ENCODE assay signal across 8 mouse cellular contexts in the genomic region with DNA sequence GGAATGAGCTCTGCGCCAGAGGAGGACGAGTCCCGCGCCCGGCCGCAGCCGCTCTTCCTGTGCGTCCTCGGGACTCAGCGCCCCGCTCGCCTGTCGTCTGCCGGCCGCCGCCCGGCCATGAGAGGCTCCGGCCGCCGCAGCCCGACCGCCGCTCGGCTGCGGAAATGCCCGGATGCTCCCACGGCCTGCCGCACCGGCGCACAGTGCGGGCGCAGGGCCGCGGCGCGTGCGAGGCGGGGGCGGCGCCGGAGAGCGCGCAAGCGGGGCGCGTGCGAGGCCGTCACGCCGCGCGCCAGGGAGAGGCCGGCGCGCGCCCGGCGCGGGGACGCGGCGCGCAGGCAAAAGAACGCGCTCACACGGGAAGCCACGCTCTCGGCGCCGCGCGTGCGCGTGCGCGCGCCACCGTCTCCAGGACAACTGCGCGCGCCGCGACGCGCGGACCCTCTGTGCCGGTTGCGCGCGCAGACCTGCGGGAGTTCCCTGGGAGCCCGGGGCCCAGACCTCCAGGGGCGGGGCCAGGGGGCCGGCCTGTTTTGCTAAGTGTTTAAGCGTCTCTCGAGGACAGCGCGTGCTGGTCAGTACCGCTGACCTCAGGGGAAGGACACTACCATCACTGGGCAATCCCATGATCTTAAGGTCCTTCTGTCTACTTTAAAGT. TPM values are rescaled to one million over a fixed set of nuclear protein-coding genes. Genes with fewer than 3 reads are reported as not detected.
DNase-seq lines count a peak whose midpoint lies in the region; ATAC-seq and TF ChIP-seq lines count a peak whose summit lies in the region.

A gene (minus strand): TSS at position 174 of the 658 bp plus-strand sequence.

- peaks cover 0 to 3% of the 10 kb centered on the region in 2 experiments for H3K36me3 ChIP-seq in CH12.LX (replicated peaks in 1 of 2; ENCODE audit: control insufficient read depth in 1 of 2, insufficient read depth in 1 of 2, low read length in 1 of 2)
- no peaks in the 10 kb centered on the region for H3K36me3 ChIP-seq in forebrain, embryonic 12.5 days (replicated peaks)
- H3K36me3 ChIP-seq in heart, postnatal 0 days (replicated peaks; ENCODE audit: control insufficient read depth, insufficient read depth, low read length) = no peaks in the 10 kb centered on the region
- H3K36me3 ChIP-seq in liver, embryonic 16.5 days (ENCODE audit: control insufficient read depth, insufficient read depth) = no peaks in the 10 kb centered on the region
- H3K36me3 ChIP-seq in neural tube, embryonic 12.5 days = no peaks in the 10 kb centered on the region
- no peaks in the 10 kb centered on the region for H3K36me3 ChIP-seq in testis, adult 2 months (ENCODE audit: control insufficient read depth, insufficient read depth, low read length)

- in situ Hi-C loops in CH12.LX (cut with MboI; ENCODE audit: low pct_ligation_motif_present, low pct_unique_long_range_greater_than_20kb, low sequenced_read_pairs) = no loop called here

- H3K4me2 ChIP-seq in CH12.LX (ENCODE audit: insufficient read depth, low read depth, poor library complexity, severe bottlenecking) = peak within 1 kb of the TSS; percentile 79
- peak within 1 kb of the TSS; percentile 87 for H3K4me2 ChIP-seq in forebrain, embryonic 12.5 days
- H3K4me2 ChIP-seq in heart, postnatal 0 days (ENCODE audit: low read depth, low read length) = peak within 1 kb of the TSS; percentile 98
- H3K4me2 ChIP-seq in liver, embryonic 16.5 days (ENCODE audit: low read depth, low read length) = peak within 1 kb of the TSS; percentile 78
- peak within 1 kb of the TSS; percentile 86 for H3K4me2 ChIP-seq in neural tube, embryonic 12.5 days (replicated peaks)

- peak within 1 kb of the TSS; percentile 86 for H3K9ac ChIP-seq in CH12.LX (ENCODE audit: insufficient read depth, low read depth)
- peak within 1 kb of the TSS; percentile 88 for H3K9ac ChIP-seq in forebrain, embryonic 12.5 days
- H3K9ac ChIP-seq in heart, postnatal 0 days (replicated peaks; ENCODE audit: low read depth, low read length) = peak within 1 kb of the TSS; percentile 64
- H3K9ac ChIP-seq in liver, embryonic 16.5 days (ENCODE audit: low read depth, low read length) = peak within 1 kb of the TSS; percentile 60
- H3K9ac ChIP-seq in neural tube, embryonic 12.5 days = peak within 1 kb of the TSS; percentile 88

- no peak for TF ChIP-seq RAD21 in CH12.LX (IDR thresholded peaks at IDR 0.05; ENCODE audit: low read depth, low read length)

- H3K4me3 ChIP-seq in CH12.LX (replicated peaks in 1 of 3; ENCODE audit: low read depth in 2 of 3, low read length in 2 of 3, poor library complexity in 1 of 3) = peak within 1 kb of the TSS; percentile 59 to 94 (median 82)
- H3K4me3 ChIP-seq in brown adipose tissue, adult 24 weeks (ENCODE audit: insufficient read depth, low read depth, low read length) = peak within 1 kb of the TSS; percentile 78
- H3K4me3 ChIP-seq in forebrain, embryonic 12.5 days (replicated peaks) = peak within 1 kb of the TSS; percentile 80
- H3K4me3 ChIP-seq in heart, postnatal 0 days (ENCODE audit: low read depth, low read length) = peak within 1 kb of the TSS; percentile 78
- H3K4me3 ChIP-seq in liver, embryonic 16.5 days (ENCODE audit: low read depth, low read length) = peak within 1 kb of the TSS; percentile 66
- H3K4me3 ChIP-seq in neural tube, embryonic 12.5 days = peak within 1 kb of the TSS; percentile 80
- peak within 1 kb of the TSS; percentile 94 for H3K4me3 ChIP-seq in testis, adult 2 months (ENCODE audit: control insufficient read depth, low read depth, low read length)

- no peak for TF ChIP-seq CTCF in CH12.LX (conservative IDR thresholded peaks at IDR 0.05 in 1 of 2, IDR thresholded peaks at IDR 0.05 in 1 of 2; ENCODE audit: low read depth in 2 of 2, low read length in 2 of 2)
- TF ChIP-seq CTCF in heart, postnatal 0 days (IDR thresholded peaks at IDR 0.05; ENCODE audit: low read depth) = no peak
- no peak for TF ChIP-seq CTCF in testis, adult 2 months (IDR thresholded peaks at IDR 0.05; ENCODE audit: control insufficient read depth, insufficient read depth, insufficient replicate concordance, low read depth, low read length)

- no peaks in the 10 kb centered on the region for H3K27me3 ChIP-seq in CH12.LX (replicated peaks)
- peaks cover 10% of the 10 kb centered on the region for H3K27me3 ChIP-seq in forebrain, embryonic 12.5 days
- no peaks in the 10 kb centered on the region for H3K27me3 ChIP-seq in heart, postnatal 0 days (ENCODE audit: control insufficient read depth, insufficient read depth, low read length)
- H3K27me3 ChIP-seq in liver, embryonic 16.5 days (ENCODE audit: control insufficient read depth, insufficient read depth, low read depth, low read length) = peaks cover 31% of the 10 kb centered on the region
- H3K27me3 ChIP-seq in neural tube, embryonic 12.5 days (replicated peaks) = no peaks in the 10 kb centered on the region
- H3K27me3 ChIP-seq in testis, adult 2 months (ENCODE audit: control insufficient read depth, insufficient read depth, low read length) = no peaks in the 10 kb centered on the region

- TF ChIP-seq POLR2A in CH12.LX (IDR thresholded peaks at IDR 0.05; ENCODE audit: low read depth, low read length) = peak; percentile 28; the same call in 1 of the 2 replicates
- peak; percentile 20 for TF ChIP-seq POLR2A in testis, adult 2 months (IDR thresholded peaks at IDR 0.05; ENCODE audit: control insufficient read depth, low read depth, low read length)

- peak; percentile 91 for ATAC-seq in forebrain, embryonic 12.5 days (ENCODE audit: low FRiP score)
- ATAC-seq in heart, postnatal 0 days (ENCODE audit: insufficient read depth, low read depth) = peak; percentile 94
- peak; percentile 86 for ATAC-seq in liver, embryonic 16.5 days (ENCODE audit: low read depth)
- ATAC-seq in neural tube, embryonic 12.5 days (ENCODE audit: low FRiP score, low read depth) = peak; percentile 97

- H3K79me2 ChIP-seq in CH12.LX (replicated peaks; ENCODE audit: control insufficient read depth, extremely low read depth, insufficient read depth, poor library complexity, severe bottlenecking) = peaks cover 11% of the 10 kb centered on the region

- H3K9me3 ChIP-seq in CH12.LX (replicated peaks; ENCODE audit: low read length) = no peaks in the 10 kb centered on the region
- H3K9me3 ChIP-seq in forebrain, embryonic 12.5 days = no peaks in the 10 kb centered on the region
- no peaks in the 10 kb centered on the region for H3K9me3 ChIP-seq in heart, postnatal 0 days (replicated peaks; ENCODE audit: control insufficient read depth, low read length)
- H3K9me3 ChIP-seq in liver, embryonic 16.5 days (replicated peaks; ENCODE audit: control insufficient read depth, low read length) = no peaks in the 10 kb centered on the region
- no peaks in the 10 kb centered on the region for H3K9me3 ChIP-seq in neural tube, embryonic 12.5 days

- peak; percentile 89 for DNase-seq in CH12.LX (ENCODE audit: extremely low read depth)
- peak; percentile 88 for DNase-seq in heart, postnatal 0 days (ENCODE audit: low spot score)
- peak; percentile 94 to 96 for DNase-seq in kidney, postnatal 4 days

- under 1% methylated on average over 87 of the region's 99 CpGs for WGBS in forebrain, embryonic 12.5 days
- under 1% methylated on average over 69 of the region's 99 CpGs for WGBS in heart, postnatal 0 days
- under 1% methylated on average over 90 of the region's 99 CpGs for WGBS in liver, embryonic 16.5 days (ENCODE audit: insufficient replicate concordance)
- under 1% methylated on average over 99 of the region's 99 CpGs for WGBS in neural tube, embryonic 12.5 days

- TF ChIP-seq EP300 in CH12.LX (IDR thresholded peaks at IDR 0.05; ENCODE audit: low read length) = no peak
- TF ChIP-seq EP300 in heart, postnatal 0 days (IDR thresholded peaks at IDR 0.05; ENCODE audit: low read depth) = no peak

- H3K27ac ChIP-seq in CH12.LX (ENCODE audit: insufficient read depth, low read depth) = peak within 1 kb of the TSS; percentile 59
- no peak within 1 kb of the TSS; the same call in 1 of the 2 replicates for H3K27ac ChIP-seq in brown adipose tissue, adult 24 weeks (replicated peaks; ENCODE audit: low read depth, low read length)
- H3K27ac ChIP-seq in forebrain, embryonic 12.5 days = peak within 1 kb of the TSS; percentile 89
- peak within 1 kb of the TSS; percentile 73 for H3K27ac ChIP-seq in heart, postnatal 0 days (ENCODE audit: low read depth)
- peak within 1 kb of the TSS; percentile 48; the same call in 1 of the 2 replicates for H3K27ac ChIP-seq in liver, embryonic 16.5 days (ENCODE audit: low read length)
- H3K27ac ChIP-seq in neural tube, embryonic 12.5 days = peak within 1 kb of the TSS; percentile 80
- H3K27ac ChIP-seq in testis, adult 2 months (ENCODE audit: control insufficient read depth, insufficient read depth, low read depth, low read length) = peak within 1 kb of the TSS; percentile 89

- H3K4me1 ChIP-seq in CH12.LX (ENCODE audit: control insufficient read depth in 1 of 2, insufficient read depth in 2 of 2) = peaks cover 3 to 25% of the 10 kb centered on the region in 2 experiments
- no peaks in the 10 kb centered on the region for H3K4me1 ChIP-seq in brown adipose tissue, adult 24 weeks (ENCODE audit: control insufficient read depth, insufficient read depth, insufficient read length, low read length)
- peaks cover 13% of the 10 kb centered on the region for H3K4me1 ChIP-seq in forebrain, embryonic 12.5 days
- H3K4me1 ChIP-seq in heart, postnatal 0 days (ENCODE audit: control insufficient read depth, insufficient read depth) = no peaks in the 10 kb centered on the region
- no peaks in the 10 kb centered on the region; the same call in 1 of the 2 replicates for H3K4me1 ChIP-seq in liver, embryonic 16.5 days (ENCODE audit: control insufficient read depth, low read depth, low read length)
- H3K4me1 ChIP-seq in neural tube, embryonic 12.5 days = peaks cover 14% of the 10 kb centered on the region; the same call in 1 of the 2 replicates
- peaks cover 12% of the 10 kb centered on the region for H3K4me1 ChIP-seq in testis, adult 2 months (ENCODE audit: control insufficient read depth, insufficient read depth, low read length)

- dilution Hi-C loops in CH12.LX (cut with MboI; ENCODE audit: extremely low pct_ligation_motif_present, extremely low pct_unique_long_range_greater_than_20kb, low sequenced_read_pairs) = no loop called here

TF ChIP-seq in CH12.LX, 34 proteins besides CTCF, POLR2A, EP300 and RAD21 (continues in another document):
- peak; percentile 13; the same call in 1 of the 2 replicates for TF ChIP-seq TCF12 (IDR thresholded peaks at IDR 0.05; ENCODE audit: low read depth, low read length)

RNA-seq across cellular contexts. Expression of the gene that starts here (rescaled TPM):
- total RNA-seq in CH12.LX (2012; rRNA removed) = 20.1 and 23.7 TPM in 2 replicates
- total RNA-seq in CH12.LX (2014; rRNA removed) = 21.8 and 24.2 TPM in 2 replicates
- polyA plus RNA-seq in CH12.LX (2012; ENCODE audit: insufficient read length, low read depth) = 22.5 and 26.6 TPM in 2 replicates
- polyA plus RNA-seq in brown adipose tissue, adult 24 weeks (2012; ENCODE audit: insufficient read depth, insufficient read length, missing spikeins) = 2.8 and 3.3 TPM in 2 replicates
- polyA plus RNA-seq in forebrain, embryonic 12.5 days (2016; fragmentation: Nextera tagmentation; extraction: Ambion mirVana) = 19.4 and 21.0 TPM in 2 replicates
- total RNA-seq in heart, postnatal 0 days (2014; rRNA removed; ENCODE audit: low replicate concordance) = 12.6 and 26.6 TPM in 2 replicates
- polyA plus RNA-seq in heart, postnatal 0 days (2015; fragmentation: Nextera tagmentation; extraction: Ambion mirVana) = 4.4 and 4.8 TPM in 2 replicates
- 0.96 and 1.4 TPM in 2 replicates for polyA plus RNA-seq in liver, embryonic 16.5 days (2015; fragmentation: Nextera tagmentation; extraction: Ambion mirVana)
- 28.5 and 29.7 TPM in 2 replicates for polyA plus RNA-seq in neural tube, embryonic 12.5 days (2016; fragmentation: Nextera tagmentation; extraction: Ambion mirVana)
- 8.7 and 9.8 TPM in 2 replicates for polyA plus RNA-seq in testis, adult 2 months (2012; rRNA removed)
